Mouse (Mus musculus) forebrain, embryonic 11.5 days (tissue): ENCODE measurements around the gene Fkrp. TPM values are rescaled to one million over a fixed set of nuclear protein-coding genes. Genes with fewer than 3 reads are reported as not detected.
A peak's percentile ranks its signal among the peaks of the same experiment; 100 is the strongest.

ENCODE experiments used
- ATAC-seq: fragments of 200-750 bp; cut with Nextera tagmentation; replicated peaks from 2 replicates; pipeline ENCODE4 v1.8.0; 2017; ENCODE audit warnings: moderate TSS enrichment; ENCODE audit not compliant: low FRiP score
- DNase-seq: peaks from one replicate; pipeline ENCODE4 v3.0.0-alpha.2; 2017; ENCODE audit warnings: low spot score
- H3K27ac ChIP-seq: fragments of 300-500 bp; sonication (generic); 2 replicates; pipeline ENCODE4 v1.5.1; 2014; ENCODE audit warnings: low read depth, low read length
- H3K27me3 ChIP-seq: fragments of 300-500 bp; sonication (generic); 2 replicates; pipeline ENCODE4 v1.6.1; 2014; ENCODE audit warnings: mild to moderate bottlenecking, low read length, mixed read lengths; ENCODE audit not compliant: control insufficient read depth, insufficient read depth
- H3K36me3 ChIP-seq: fragments of 300-500 bp; sonication (generic); 2 replicates; pipeline ENCODE4 v1.6.1; 2014; ENCODE audit warnings: mild to moderate bottlenecking, low read length, moderate library complexity, mixed read lengths; ENCODE audit not compliant: control insufficient read depth, insufficient read depth
- H3K4me1 ChIP-seq: fragments of 300-500 bp; sonication (generic); replicated peaks from 2 replicates; pipeline ENCODE4 v1.6.1; 2014; ENCODE audit warnings: low read length, mixed read lengths; ENCODE audit not compliant: control insufficient read depth, insufficient read depth
- H3K4me2 ChIP-seq: fragments of 300-500 bp; sonication (generic); 2 replicates; pipeline ENCODE4 v1.6.1; 2014; ENCODE audit warnings: low read depth, mild to moderate bottlenecking, low read length, moderate library complexity, mixed read lengths; ENCODE audit not compliant: severe bottlenecking
- H3K4me3 ChIP-seq: fragments of 300-500 bp; sonication (generic); 2 replicates; pipeline ENCODE4 v1.5.1; 2014; ENCODE audit warnings: low read depth, low read length
- H3K9ac ChIP-seq: fragments of 300-500 bp; sonication (generic); 2 replicates; pipeline ENCODE4 v1.6.1; 2014; ENCODE audit warnings: low read length
- H3K9me3 ChIP-seq: fragments of 300-500 bp; sonication (generic); 2 replicates; pipeline ENCODE4 v1.6.1; 2016; ENCODE audit warnings: low read length, mixed read lengths; ENCODE audit not compliant: control insufficient read depth
- WGBS: fragments of 180-500 bp; shearing (Covaris S2); extraction: QIAGEN DNeasy Blood & Tissue Kit; methylation state at CpG from one replicate; pipeline ENCODE4 v1.1.7; 2014; 5-methylcytosine and 5-hydroxymethylcytosine counted together
- polyA plus RNA-seq: library from polyadenylated mRNA; unstranded; fragments of >200 nt; fragmentation: Nextera tagmentation; extraction: Ambion mirVana; gene quantifications from 2 replicates; pipeline ENCODE4 v1.2.1, GENCODE M21; 2014

Gene Fkrp
- polyA plus RNA-seq, 1 experiment from 2014 or later: 29.0 TPM

- H3K4me3 ChIP-seq: no peak overlapping the region
- 86% methylated on average over 5 of the region's 5 CpGs for WGBS
- H3K36me3 ChIP-seq: peaks cover 1% of the 10 kb centered on the region
- DNase-seq (no peak), ATAC-seq (no peak)
- H3K4me1 ChIP-seq: peaks cover 3% of the 10 kb centered on the region; the same call in 1 of the 2 replicates
- H3K9ac ChIP-seq: no peak overlapping the region
- H3K27me3 ChIP-seq: no peaks in the 10 kb centered on the region
- H3K9me3 ChIP-seq: no peaks in the 10 kb centered on the region
- no peak overlapping the region for H3K27ac ChIP-seq
- H3K4me2 ChIP-seq: no peak overlapping the region
Measured at GRCm38 (mm10) chr7:16823734-16824133, 7.2 kb upstream of the Fkrp start.

GRCm38 (mm10) chr7:16821669-16822101 lies 5.2 kb upstream of the Fkrp start:
- DNase-seq (no peak), ATAC-seq (no peak)
- H3K36me3 ChIP-seq: no peaks in the 10 kb centered on the region; the same call in none of the 2 replicates
- H3K9me3 ChIP-seq: no peaks in the 10 kb centered on the region
- no peak overlapping the region for H3K9ac ChIP-seq
- no peak overlapping the region for H3K4me2 ChIP-seq
- no peak overlapping the region for H3K27ac ChIP-seq
- WGBS: 83% methylated on average over 4 of the region's 4 CpGs
- no peaks in the 10 kb centered on the region for H3K27me3 ChIP-seq
- no peak overlapping the region for H3K4me3 ChIP-seq
- peaks cover 11% of the 10 kb centered on the region for H3K4me1 ChIP-seq

- ATAC-seq: no peak
- no peak for DNase-seq
- WGBS: 38% methylated on average over 3 of the region's 3 CpGs
- Histone ChIP-seq H3K4me2 (no peak overlapping the region), H3K36me3 (no peaks in the 10 kb centered on the region; the same call in none of the 2 replicates), H3K27ac (no peak overlapping the region), H3K27me3 (no peaks in the 10 kb centered on the region), H3K4me3 (no peak overlapping the region), H3K9me3 (no peaks in the 10 kb centered on the region), H3K4me1 (peaks cover 11% of the 10 kb centered on the region), H3K9ac (no peak overlapping the region)
Measured at GRCm38 (mm10) chr7:16821091-16821490, 4.6 kb upstream of the Fkrp start.

GRCm38 (mm10) chr7:16820271-16820763 lies 3.8 kb upstream of the Fkrp start:
- Histone ChIP-seq H3K27ac (no peak overlapping the region), H3K4me1 (peaks cover 17% of the 10 kb centered on the region), H3K9ac (no peak overlapping the region), H3K4me3 (no peak overlapping the region), H3K9me3 (no peaks in the 10 kb centered on the region), H3K36me3 (no peaks in the 10 kb centered on the region; the same call in 1 of the 2 replicates), H3K4me2 (no peak overlapping the region), H3K27me3 (no peaks in the 10 kb centered on the region)
- ATAC-seq (no peak), DNase-seq (no peak)
- WGBS: 79% methylated on average over 5 of the region's 5 CpGs

GRCm38 (mm10) chr7:16819794-16820193 lies 3.3 kb upstream of the Fkrp start:
- peaks cover 18% of the 10 kb centered on the region for H3K4me1 ChIP-seq
- no peak for ATAC-seq
- no peak for DNase-seq

GRCm38 (mm10) chr7:16817693-16818092 lies 1.2 kb upstream of the Fkrp start:
- 58% methylated on average over 3 of the region's 3 CpGs for WGBS
- H3K4me2 ChIP-seq: peak overlapping the region; percentile 98
- H3K27me3 ChIP-seq: 0 out of 2 replicates have a peak, but pooled peaks cover 3% of the 10 kb centered on the region
- ATAC-seq: no peak
- H3K4me3 ChIP-seq: peak overlapping the region; percentile 97
- no peaks in the 10 kb centered on the region; the same call in 1 of the 2 replicates for H3K36me3 ChIP-seq
- peak overlapping the region; percentile 99 for H3K9ac ChIP-seq
- DNase-seq: no peak
- no peak overlapping the region for H3K27ac ChIP-seq
- no peaks in the 10 kb centered on the region for H3K9me3 ChIP-seq
- peaks cover 18% of the 10 kb centered on the region for H3K4me1 ChIP-seq

More at GRCm38 (mm10) chr7:16819794-16820193, 3.3 kb upstream of the Fkrp start:
- Histone ChIP-seq H3K9me3 (no peaks in the 10 kb centered on the region), H3K4me3 (no peak overlapping the region), H3K36me3 (no peaks in the 10 kb centered on the region; the same call in 1 of the 2 replicates), H3K9ac (no peak overlapping the region), H3K4me2 (no peak overlapping the region), H3K27me3 (no peaks in the 10 kb centered on the region), H3K27ac (no peak overlapping the region)
- WGBS: 86% methylated on average over 5 of the region's 5 CpGs

- H3K36me3 ChIP-seq: no peaks in the 10 kb centered on the region; the same call in 1 of the 2 replicates
- peak; percentile 90 for DNase-seq
- H3K4me2 ChIP-seq: peak overlapping the region; percentile 98
- H3K9me3 ChIP-seq: no peaks in the 10 kb centered on the region
- ATAC-seq: peak; percentile 88
- peaks cover 19% of the 10 kb centered on the region for H3K27me3 ChIP-seq
- peak overlapping the region; percentile 99 for H3K9ac ChIP-seq
- under 1% methylated on average over 41 of the region's 55 CpGs for WGBS
- peak overlapping the region; percentile 98 for H3K27ac ChIP-seq
- peak overlapping the region; percentile 97 for H3K4me3 ChIP-seq
- peaks cover 24% of the 10 kb centered on the region for H3K4me1 ChIP-seq
Measured at GRCm38 (mm10) chr7:16816078-16816474, 456 bp downstream of the Fkrp start.

GRCm38 (mm10) chr7:16815351-16815941 lies 1.1 kb downstream of the Fkrp start, which contains the start of gene Strn4:
Gene Strn4, plus strand, starts transcription at chr7:16815889.
- no peaks in the 10 kb centered on the region; the same call in 1 of the 2 replicates for H3K36me3 ChIP-seq
- peak within 1 kb of the TSS; percentile 99 for H3K9ac ChIP-seq
- H3K4me3 ChIP-seq: peak within 1 kb of the TSS; percentile 97
- WGBS: 13% methylated on average over 1 of the region's 1 CpGs
- H3K4me2 ChIP-seq: peak within 1 kb of the TSS; percentile 98
- no peaks in the 10 kb centered on the region for H3K9me3 ChIP-seq
- DNase-seq (no peak), ATAC-seq (peak; percentile 64)
- H3K4me1 ChIP-seq: peaks cover 29% of the 10 kb centered on the region
- peaks cover 26% of the 10 kb centered on the region for H3K27me3 ChIP-seq
- peak within 1 kb of the TSS; percentile 98 for H3K27ac ChIP-seq
